Comparison of ENCODE assay signal across 27 mouse cellular contexts in genomic region chr3:34765151-34765550, GRCm38 (mm10).
"Had no signal": no experiment of that assay in that cellular context is flagged by ENCODE, and none has a peak within 500 bp of the region (broad histone marks: within the 10 kb centered on the region; RNA-seq: fewer than 3 reads in every experiment).

No protein-coding gene starts in this region.

- DNase-seq: gastrocnemius, adult 2 months; gastrocnemius, postnatal 25 days; heart, adult 18-20 months; heart, postnatal 10 days; heart, postnatal 4 days; kidney, adult 18-20 months; kidney, adult 8-10 months; kidney, postnatal 14 days; kidney, postnatal 36 days; liver; liver, embryonic 13.5 days had no signal

- H3K4me1 ChIP-seq: heart, embryonic 10.5 days; heart, embryonic 12.5 days; hindbrain, embryonic 12.5 days; intestine, embryonic 15.5 days; kidney, embryonic 15.5 days; limb, embryonic 10.5 days; limb, embryonic 12.5 days; liver, embryonic 13.5 days; liver, embryonic 15.5 days had no signal

- H3K27me3 ChIP-seq: heart, embryonic 12.5 days; hindbrain, embryonic 12.5 days; intestine, embryonic 15.5 days; kidney, embryonic 15.5 days; limb, embryonic 12.5 days; liver, embryonic 13.5 days; liver, embryonic 15.5 days had no signal

- H3K27ac ChIP-seq: gastrocnemius, adult 2 months; heart, embryonic 10.5 days; hindbrain, embryonic 10.5 days; hindbrain, embryonic 12.5 days; hindbrain, embryonic 14.5 days; intestine, embryonic 15.5 days; kidney, embryonic 15.5 days; kidney, postnatal 0 days; left cerebral cortex, adult 2 months; limb, embryonic 10.5 days; limb, embryonic 12.5 days; liver, embryonic 13.5 days; liver, embryonic 15.5 days had no signal

- H3K36me3 ChIP-seq: heart, embryonic 10.5 days; heart, embryonic 12.5 days; hindbrain, embryonic 10.5 days; hindbrain, embryonic 12.5 days; intestine, embryonic 15.5 days; kidney, embryonic 15.5 days; limb, embryonic 10.5 days; limb, embryonic 12.5 days; liver, embryonic 13.5 days; liver, embryonic 15.5 days had no signal

- H3K4me2 ChIP-seq: heart, embryonic 12.5 days; hindbrain, embryonic 12.5 days; hindbrain, embryonic 14.5 days; intestine, embryonic 15.5 days; kidney, embryonic 15.5 days; limb, embryonic 12.5 days; liver, embryonic 11.5 days; liver, embryonic 13.5 days; liver, embryonic 15.5 days had no signal

- H3K9me3 ChIP-seq: heart, embryonic 10.5 days; heart, embryonic 12.5 days; hindbrain, embryonic 10.5 days; hindbrain, embryonic 12.5 days; intestine, embryonic 15.5 days; kidney, embryonic 15.5 days; limb, embryonic 10.5 days; limb, embryonic 12.5 days; liver, embryonic 13.5 days; liver, embryonic 15.5 days had no signal

- H3K9ac ChIP-seq: heart, embryonic 12.5 days; hindbrain, embryonic 12.5 days; hindbrain, embryonic 14.5 days; intestine, embryonic 15.5 days; kidney, embryonic 15.5 days; limb, embryonic 12.5 days; liver, embryonic 13.5 days; liver, embryonic 15.5 days had no signal

- H3K4me3 ChIP-seq: gastrocnemius, adult 2 months; heart, embryonic 10.5 days; heart, embryonic 12.5 days; hindbrain, embryonic 10.5 days; hindbrain, embryonic 12.5 days; intestine, embryonic 15.5 days; kidney, embryonic 15.5 days; left cerebral cortex, adult 2 months; limb, embryonic 10.5 days; limb, embryonic 12.5 days; liver, embryonic 13.5 days; liver, embryonic 15.5 days had no signal

- ATAC-seq: hindbrain, embryonic 16.5 days; inflammation-experienced regulatory T-cells, adult 6 months; intestine, embryonic 15.5 days; intestine, postnatal 0 days had no signal
